Mouse (Mus musculus) spleen, postnatal 0 days (tissue): ENCODE data around the gene Olfr457. TPM values are rescaled to one million over a fixed set of nuclear protein-coding genes. Genes with fewer than 3 reads are reported as not detected.

Source experiments
- polyA plus RNA-seq: library from polyadenylated mRNA; unstranded; fragments of >200 nt; fragmentation: Nextera tagmentation; extraction: Ambion mirVana; gene quantifications from 2 replicates; pipeline ENCODE4 v1.2.1, GENCODE M21; 2015

The Olfr457 gene
- 0.05 TPM in 1 of 2 replicates, not detected in the other for polyA plus RNA-seq

GRCm38 (mm10) chr6:42476235-42476634 lies at the start of gene Olfr457:
TSS of gene Olfr457 (minus strand) at chr6:42476335.

GRCm38 (mm10) chr6:42487114-42487513 lies 11.0 kb upstream of the Olfr457 start, which contains the start of gene Olfr456:
TSS of gene Olfr456 (minus strand) at chr6:42487214.

DNA sequence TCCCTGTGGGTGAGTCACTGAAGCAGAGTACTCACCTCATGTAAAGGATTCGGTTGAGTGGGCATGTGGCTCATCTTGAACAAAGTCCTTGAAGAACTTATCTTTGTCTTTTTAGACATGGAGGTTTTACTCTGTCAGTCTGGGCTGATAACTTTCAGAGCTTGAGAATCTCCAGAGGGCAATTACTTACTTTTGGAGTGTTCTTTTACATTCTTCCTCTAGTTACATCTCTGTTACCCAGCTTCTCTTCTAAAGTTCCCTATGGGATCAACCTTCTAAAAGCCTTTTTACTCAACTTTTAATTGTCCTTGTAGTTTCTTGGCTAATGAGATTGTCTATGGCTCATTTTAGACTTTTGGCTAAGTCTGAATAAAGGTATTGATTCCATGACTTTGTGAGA lies 11.0 kb downstream of the Olfr457 start, which contains the start of gene Olfr458:
Gene Olfr458 (minus strand): TSS at position 101 of the 400 bp plus-strand sequence.

GRCm38 (mm10) chr6:42434446-42434845 lies 41.7 kb downstream of the Olfr457 start, which contains the start of gene Tas2r126:
TSS of gene Tas2r126 (plus strand) at chr6:42434535.

Other genes with a start within 250 kb of the Olfr457 start
- gene Gstk1, start 230.4 kb downstream of the Olfr457 start, polyA plus RNA-seq = 3.7 and 5.2 TPM in 2 replicates
- gene Tmem139, start 214.4 kb downstream of the Olfr457 start, polyA plus RNA-seq = 0.22 TPM in 1 of 2 replicates, not detected in the other
- gene Casp2, start 211.3 kb downstream of the Olfr457 start, polyA plus RNA-seq = 31.6 and 34.9 TPM in 2 replicates
- 0.07 and 0.10 TPM in 2 replicates for gene Clcn1, start 189.7 kb downstream of the Olfr457 start, polyA plus RNA-seq
- gene Fam131b, start 151.7 kb downstream of the Olfr457 start, polyA plus RNA-seq = 0.04 and 0.06 TPM in 2 replicates
- gene Zyx, start 126.7 kb downstream of the Olfr457 start, polyA plus RNA-seq = 67.2 and 85.7 TPM in 2 replicates
- gene Epha1, start 103.1 kb downstream of the Olfr457 start, polyA plus RNA-seq = 0.95 and 1.3 TPM in 2 replicates
- not detected in 2 replicates for gene Tas2r143, start 76.1 kb downstream of the Olfr457 start, polyA plus RNA-seq
- gene Tas2r135, start 70.9 kb downstream of the Olfr457 start, polyA plus RNA-seq = 0.14 TPM in 1 of 2 replicates, not detected in the other
- gene Tas2r126, start 41.8 kb downstream of the Olfr457 start, polyA plus RNA-seq = not detected in 2 replicates
- gene Olfr458, start 11.1 kb downstream of the Olfr457 start, polyA plus RNA-seq = 0.07 and 0.08 TPM in 2 replicates
- 0.12 and 0.16 TPM in 2 replicates for gene Olfr456, start 10.9 kb upstream of the Olfr457 start, polyA plus RNA-seq
- gene Olfr455, start 71.3 kb upstream of the Olfr457 start, polyA plus RNA-seq = 0.11 TPM in 1 of 2 replicates, not detected in the other
- not detected in 2 replicates for gene Tcaf3, start 121.4 kb upstream of the Olfr457 start, polyA plus RNA-seq
- gene Tcaf2, start 168.9 kb upstream of the Olfr457 start, polyA plus RNA-seq = 0.98 and 1.0 TPM in 2 replicates
- 8.9 and 10.6 TPM in 2 replicates for gene Tcaf1, start 233.8 kb upstream of the Olfr457 start, polyA plus RNA-seq